Mouse (Mus musculus): ENCODE measurements around the gene Lrrc3.

The Lrrc3 gene

DNA sequence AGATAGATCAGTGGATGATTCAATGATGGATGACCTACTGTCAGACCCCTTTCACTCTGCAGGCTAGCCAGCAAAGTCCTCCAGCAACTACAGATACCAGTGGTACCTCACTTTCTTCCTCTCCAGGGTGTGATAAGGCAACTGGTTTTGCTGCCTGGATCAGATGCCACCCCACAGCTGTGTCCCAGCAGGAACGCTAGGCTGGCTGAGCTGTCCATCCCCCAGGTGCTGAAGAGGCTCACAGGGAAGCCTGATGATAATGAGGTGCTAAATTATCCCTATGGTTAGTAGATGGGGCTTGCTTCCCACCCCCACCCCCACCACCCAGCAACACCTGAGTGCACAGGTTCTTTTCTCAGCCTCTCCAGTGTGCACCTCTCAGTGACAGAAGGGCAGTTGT, 34.8 kb downstream of the Lrrc3 start:
- no peak for DNase-seq

DNA sequence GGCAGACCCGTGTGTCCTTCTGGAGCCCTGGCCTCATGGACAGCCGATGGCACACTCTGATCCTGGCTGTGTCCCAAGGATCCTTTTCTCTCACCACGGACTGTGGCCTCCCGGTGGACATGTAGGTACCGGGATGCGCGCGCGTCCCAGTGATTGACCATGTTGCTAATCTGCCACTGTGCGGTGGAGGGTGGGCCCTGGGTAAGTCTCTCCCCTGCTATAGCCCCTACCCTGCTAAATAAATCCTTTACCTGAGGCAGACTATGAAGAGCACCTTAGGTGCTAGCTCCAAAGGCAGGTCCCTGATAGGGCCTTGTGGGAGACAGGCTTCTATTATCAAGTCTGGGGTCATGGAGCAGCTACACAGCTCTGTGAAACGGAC, 37.6 kb downstream of the Lrrc3 start:
- DNase-seq, result no peak

DNA sequence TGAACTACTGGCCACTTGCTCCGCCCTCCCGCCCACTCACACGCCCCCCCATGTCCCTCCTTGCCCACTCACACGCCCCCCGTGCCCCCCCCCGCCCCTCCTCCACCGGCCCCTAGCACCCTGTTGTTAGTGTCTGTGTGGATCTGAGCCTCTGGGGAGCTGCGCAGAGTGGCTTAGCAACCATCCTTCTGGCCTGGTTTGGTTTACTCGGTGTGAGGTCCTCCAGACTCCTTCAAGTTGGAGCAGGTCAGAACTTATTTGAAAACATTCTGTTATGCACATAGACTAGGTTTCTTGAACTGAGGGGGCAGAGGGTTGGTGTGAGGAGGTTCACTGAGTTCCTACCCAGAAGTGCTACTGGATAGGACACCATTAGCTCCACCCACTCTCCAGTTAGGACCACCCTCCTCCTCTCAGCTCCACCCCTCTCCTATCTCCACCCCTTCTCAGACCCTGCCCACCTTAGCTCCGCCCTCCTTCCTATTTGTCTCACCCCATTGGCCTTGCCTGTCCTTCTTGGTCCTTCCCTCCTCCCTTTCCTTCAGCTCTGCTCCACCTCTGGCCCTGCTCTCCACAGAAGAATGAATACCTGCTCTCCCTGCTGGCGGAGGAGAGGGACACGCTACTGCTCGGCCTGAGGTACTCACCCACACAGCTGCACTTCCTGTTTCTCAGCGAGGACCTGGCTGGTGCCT, 38.1 kb downstream of the Lrrc3 start:
- DNase-seq, result peak; percentile 55

- DNase-seq, result no peak
Observed at GRCm38 (mm10) chr10:77861675-77862074, 40.7 kb downstream of the Lrrc3 start, which contains the start of gene Gm3285. Gm3285 (plus strand) TSS chr10:77861975.

DNA sequence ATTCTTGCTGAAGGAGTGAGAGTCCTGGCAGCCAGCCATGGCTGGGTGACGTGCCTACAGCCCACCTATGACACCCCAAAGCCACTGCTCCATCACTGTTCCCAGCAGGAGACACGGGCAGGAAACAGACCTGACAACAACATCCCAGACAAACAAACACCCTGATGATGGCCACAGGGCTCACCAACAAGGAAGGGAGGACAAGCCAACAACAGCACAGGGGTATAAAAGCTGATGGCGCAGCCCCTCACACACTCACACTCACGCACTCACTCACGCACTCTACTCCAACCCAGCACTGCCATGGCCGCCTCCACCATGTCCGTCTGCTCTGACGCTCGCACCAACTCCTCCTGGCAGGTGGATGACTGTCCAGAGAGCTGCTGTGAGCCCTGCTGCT, 49.8 kb downstream of the Lrrc3 start, which contains the start of gene Gm10318:
Gm10318 (plus strand) TSS at position 301 of the 400 bp plus-strand sequence.
- no peak for DNase-seq
